Mouse (Mus musculus): Measurements from ENCODE around the gene Hmbs. TPM values are rescaled to one million over a fixed set of nuclear protein-coding genes. Genes with fewer than 3 reads are reported as not detected.
A peak's percentile ranks its signal among the peaks of the same experiment; 100 is the strongest.

Gene Hmbs
- total RNA-seq (2014; rRNA removed): 38.7 and 38.8 TPM in 2 replicates
- 64.3 and 67.3 TPM in 2 replicates for polyA plus RNA-seq (2015; fragmentation: Nextera tagmentation; extraction: Ambion mirVana)

- Histone ChIP-seq H3K4me3 (ENCODE audit: low read length) (peak within 1 kb of the TSS; percentile 81), H3K9me3 (ENCODE audit: low read length) (no peaks in the 10 kb centered on the region), H3K36me3 (ENCODE audit: insufficient read depth, low read length) (peaks cover 24% of the 10 kb centered on the region; the same call in 1 of the 2 replicates), H3K27ac (peak within 1 kb of the TSS; percentile 97), H3K9ac (replicated peaks; ENCODE audit: low read length) (peak within 1 kb of the TSS; percentile 76), H3K4me2 (ENCODE audit: low read depth, low read length) (peak within 1 kb of the TSS; percentile 71), H3K27me3 (ENCODE audit: insufficient read depth, low read length) (no peaks in the 10 kb centered on the region), H3K4me1 (ENCODE audit: insufficient read depth, low read length) (peaks cover 9% of the 10 kb centered on the region)
- no peak for TF ChIP-seq CTCF (IDR thresholded peaks at IDR 0.05; ENCODE audit: low read depth)
- DNase-seq (ENCODE audit: low spot score) (peak; percentile 94), ATAC-seq (peak; percentile 97)
- WGBS: under 1% methylated on average over 39 of the region's 39 CpGs
Observed at GRCm38 (mm10) chr9:44343781-44344421, at the start of gene Hmbs. Gene Hmbs, minus strand, starts transcription at chr9:44344228.

DNA sequence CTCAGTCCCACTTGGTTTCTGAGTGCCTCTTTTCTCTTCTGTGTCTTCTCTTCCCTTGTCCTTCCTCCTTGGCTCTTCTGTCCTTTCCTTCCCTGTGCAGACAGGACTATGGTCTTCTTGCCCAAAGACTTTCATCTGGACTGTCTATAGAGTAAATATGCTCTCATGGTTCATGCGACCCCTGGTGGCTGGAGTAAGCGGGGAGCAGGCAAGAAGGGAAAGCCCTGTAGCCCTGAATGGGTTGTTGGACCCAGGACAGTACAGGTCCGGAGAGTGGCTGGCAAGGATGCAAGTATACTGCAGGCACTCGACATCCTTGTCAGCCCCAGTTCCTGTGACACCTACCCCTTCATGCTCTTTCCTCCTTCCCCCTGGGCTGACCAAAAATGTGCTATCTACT is 47.4 kb upstream of the Hmbs start:
- Histone ChIP-seq H3K27ac (no peak overlapping the region), H3K4me3 (ENCODE audit: low read length) (no peak overlapping the region), H3K4me2 (ENCODE audit: low read depth, low read length) (no peak overlapping the region), H3K27me3 (ENCODE audit: insufficient read depth, low read length) (no peaks in the 10 kb centered on the region), H3K4me1 (ENCODE audit: insufficient read depth, low read length) (no peaks in the 10 kb centered on the region), H3K9ac (replicated peaks; ENCODE audit: low read length) (no peak overlapping the region), H3K9me3 (ENCODE audit: low read length) (no peaks in the 10 kb centered on the region), H3K36me3 (ENCODE audit: insufficient read depth, low read length) (peaks cover 37% of the 10 kb centered on the region)
- peak; percentile 90 for TF ChIP-seq CTCF (IDR thresholded peaks at IDR 0.05; ENCODE audit: low read depth)
- DNase-seq (ENCODE audit: low spot score) (peak; percentile 82), ATAC-seq (peak; percentile 66)
- WGBS: 32% methylated on average over 4 of the region's 4 CpGs

- H3K4me2 ChIP-seq (ENCODE audit: low read depth, low read length): no peak overlapping the region
- H3K9ac ChIP-seq (replicated peaks; ENCODE audit: low read length): no peak overlapping the region
- H3K4me1 ChIP-seq (ENCODE audit: insufficient read depth, low read length): no peaks in the 10 kb centered on the region
- ATAC-seq: 0 out of 2 replicates have a peak, but pooled peaks have one; percentile 16
- peak; percentile 64 for DNase-seq (ENCODE audit: low spot score)
- no peaks in the 10 kb centered on the region for H3K9me3 ChIP-seq (ENCODE audit: low read length)
- peaks cover 58% of the 10 kb centered on the region for H3K36me3 ChIP-seq (ENCODE audit: insufficient read depth, low read length)
- peak; percentile 82 for TF ChIP-seq CTCF (IDR thresholded peaks at IDR 0.05; ENCODE audit: low read depth)
- H3K27me3 ChIP-seq (ENCODE audit: insufficient read depth, low read length): no peaks in the 10 kb centered on the region
- no peak overlapping the region for H3K27ac ChIP-seq
- H3K4me3 ChIP-seq (ENCODE audit: low read length): no peak overlapping the region
- WGBS: 59% methylated on average over 8 of the region's 8 CpGs
Observed at GRCm38 (mm10) chr9:44389273-44389672, 45.2 kb upstream of the Hmbs start.

DNA sequence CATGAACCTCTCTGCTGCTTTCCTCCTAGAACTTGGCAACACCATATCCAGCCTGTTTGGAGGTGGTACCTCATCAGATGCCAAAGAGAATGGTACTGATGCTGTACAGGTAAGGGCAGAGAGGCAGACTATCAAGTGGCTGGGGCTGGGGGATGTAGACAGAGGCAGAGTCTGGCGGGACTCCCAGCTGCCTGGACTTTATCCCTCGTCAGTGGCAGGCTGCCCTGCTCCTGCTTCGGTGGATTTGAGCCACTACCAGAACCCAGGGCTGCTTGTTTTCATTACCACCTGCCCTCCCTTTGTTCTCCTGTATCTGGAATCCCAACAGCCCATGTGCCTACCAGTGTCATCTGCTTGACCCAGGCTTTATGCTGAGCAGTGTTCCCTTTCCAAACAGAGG is 43.2 kb upstream of the Hmbs start:
- no peaks in the 10 kb centered on the region for H3K9me3 ChIP-seq (ENCODE audit: low read length)
- no peak overlapping the region for H3K4me3 ChIP-seq (ENCODE audit: low read length)
- H3K4me2 ChIP-seq (ENCODE audit: low read depth, low read length): no peak overlapping the region
- no peaks in the 10 kb centered on the region for H3K27me3 ChIP-seq (ENCODE audit: insufficient read depth, low read length)
- WGBS: 82% methylated on average over 3 of the region's 3 CpGs
- no peaks in the 10 kb centered on the region for H3K4me1 ChIP-seq (ENCODE audit: insufficient read depth, low read length)
- ATAC-seq: no peak
- peaks cover 77% of the 10 kb centered on the region for H3K36me3 ChIP-seq (ENCODE audit: insufficient read depth, low read length)
- TF ChIP-seq CTCF (IDR thresholded peaks at IDR 0.05; ENCODE audit: low read depth): no peak
- no peak for DNase-seq (ENCODE audit: low spot score)
- H3K9ac ChIP-seq (replicated peaks; ENCODE audit: low read length): no peak overlapping the region
- H3K27ac ChIP-seq: no peak overlapping the region

- no peak for TF ChIP-seq CTCF (IDR thresholded peaks at IDR 0.05; ENCODE audit: low read depth)
- H3K4me3 ChIP-seq (ENCODE audit: low read length): no peak overlapping the region
- no peaks in the 10 kb centered on the region for H3K27me3 ChIP-seq (ENCODE audit: insufficient read depth, low read length)
- no peaks in the 10 kb centered on the region for H3K9me3 ChIP-seq (ENCODE audit: low read length)
- no peak for ATAC-seq
- H3K4me1 ChIP-seq (ENCODE audit: insufficient read depth, low read length): peaks cover 9% of the 10 kb centered on the region
- peaks cover 78% of the 10 kb centered on the region for H3K36me3 ChIP-seq (ENCODE audit: insufficient read depth, low read length)
- H3K9ac ChIP-seq (replicated peaks; ENCODE audit: low read length): no peak overlapping the region
- WGBS: 95% methylated on average over 13 of the region's 13 CpGs
- no peak overlapping the region for H3K27ac ChIP-seq
- no peak for DNase-seq (ENCODE audit: low spot score)
- no peak overlapping the region for H3K4me2 ChIP-seq (ENCODE audit: low read depth, low read length)
Observed at GRCm38 (mm10) chr9:44384596-44384995, 40.6 kb upstream of the Hmbs start.

DNA sequence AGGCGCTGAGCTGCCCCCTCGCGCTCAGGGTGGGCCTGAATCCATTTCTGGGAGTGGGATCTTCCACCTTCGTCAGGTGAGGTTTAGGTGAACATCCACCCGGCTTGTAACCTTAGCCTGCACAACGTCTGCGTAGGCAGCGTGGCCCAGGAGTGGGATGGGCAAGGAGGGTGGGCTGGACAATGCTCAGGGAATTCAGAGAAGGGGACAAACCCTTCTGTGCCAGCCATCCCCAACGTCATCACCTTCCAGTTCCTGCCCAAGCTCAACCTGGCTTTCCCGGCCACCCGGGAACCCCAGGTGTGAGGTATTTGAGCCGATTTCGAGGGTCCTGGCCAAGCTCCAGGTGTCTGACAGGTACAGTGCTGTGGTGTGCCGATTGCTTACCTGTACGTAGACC is 35.8 kb upstream of the Hmbs start:
- Histone ChIP-seq H3K36me3 (ENCODE audit: insufficient read depth, low read length) (peaks cover 36% of the 10 kb centered on the region), H3K9me3 (ENCODE audit: low read length) (no peaks in the 10 kb centered on the region), H3K4me2 (ENCODE audit: low read depth, low read length) (peak overlapping the region; percentile 82), H3K4me1 (ENCODE audit: insufficient read depth, low read length) (peaks cover 9% of the 10 kb centered on the region), H3K4me3 (ENCODE audit: low read length) (peak overlapping the region; percentile 87), H3K9ac (replicated peaks; ENCODE audit: low read length) (peak overlapping the region; percentile 96), H3K27ac (peak overlapping the region; percentile 89), H3K27me3 (ENCODE audit: insufficient read depth, low read length) (no peaks in the 10 kb centered on the region)
- ATAC-seq (peak; percentile 14), DNase-seq (ENCODE audit: low spot score) (peak; percentile 19)
- no peak for TF ChIP-seq CTCF (IDR thresholded peaks at IDR 0.05; ENCODE audit: low read depth)
- 8% methylated on average over 15 of the region's 15 CpGs for WGBS
